ENCODE assay signal across 28 mouse cellular contexts in genomic region chr3:146135417-146135816, GRCm38 (mm10). TPM values are rescaled to one million over a fixed set of nuclear protein-coding genes. Genes with fewer than 3 reads are reported as not detected.
DNase-seq lines count a peak whose midpoint lies in the region; ATAC-seq and TF ChIP-seq lines count a peak whose summit lies in the region.
"Had no signal": no experiment of that assay in that cellular context is flagged by ENCODE, and none has a peak within 500 bp of the region (broad histone marks: within the 10 kb centered on the region; RNA-seq: fewer than 3 reads in every experiment).

No protein-coding gene starts in this region.

- no peak for TF ChIP-seq POLR2A in CH12.LX (IDR thresholded peaks at IDR 0.05; ENCODE audit: low read depth, low read length)
- TF ChIP-seq POLR2A in bone marrow macrophage, adult 2 months (IDR thresholded peaks at IDR 0.05; ENCODE audit: borderline replicate concordance, low read depth, low read length), result no peak

- peaks cover 12% of the 10 kb centered on the region for H3K9me3 ChIP-seq in CH12.LX (replicated peaks; ENCODE audit: low read length)
- no peaks in the 10 kb centered on the region for H3K9me3 ChIP-seq in forebrain, embryonic 11.5 days (ENCODE audit: control insufficient read depth, low read length)
- H3K9me3 ChIP-seq in forebrain, embryonic 16.5 days (ENCODE audit: control insufficient read depth, low read length), result no peaks in the 10 kb centered on the region
- no peaks in the 10 kb centered on the region for H3K9me3 ChIP-seq in midbrain, embryonic 13.5 days
- H3K9me3 ChIP-seq: embryonic facial prominence, embryonic 12.5 days; forebrain, embryonic 12.5 days; G1E had no signal

- in situ Hi-C loops in CH12.LX (cut with MboI; ENCODE audit: low pct_ligation_motif_present, low pct_unique_long_range_greater_than_20kb, low sequenced_read_pairs), result loop anchor here (5.0 kb wide), 1 partner anchor 42 kb away; no protein-coding TSS in a partner anchor

- dilution Hi-C loops in CH12.LX (cut with MboI; ENCODE audit: extremely low pct_ligation_motif_present, extremely low pct_unique_long_range_greater_than_20kb, low sequenced_read_pairs), result no loop called here

- peak overlapping the region; percentile 27; the same call in 1 of the 2 replicates for H3K27ac ChIP-seq in CH12.LX (ENCODE audit: insufficient read depth, low read depth)
- peak overlapping the region; percentile 46 for H3K27ac ChIP-seq in bone marrow macrophage, adult 2 months (ENCODE audit: insufficient read depth, low read depth, low read length)
- no peak overlapping the region for H3K27ac ChIP-seq in forebrain, embryonic 11.5 days (ENCODE audit: low read depth, low read length)
- H3K27ac ChIP-seq in forebrain, embryonic 16.5 days (ENCODE audit: low read length), result no peak overlapping the region
- H3K27ac ChIP-seq in midbrain, embryonic 13.5 days, result no peak overlapping the region
- H3K27ac ChIP-seq: embryonic facial prominence, embryonic 10.5 days; embryonic facial prominence, embryonic 12.5 days; forebrain, embryonic 12.5 days had no signal

- H3K4me3 ChIP-seq in CH12.LX (replicated peaks in 1 of 3; ENCODE audit: low read depth in 2 of 3, low read length in 2 of 3, poor library complexity in 1 of 3), result no peak overlapping the region
- H3K4me3 ChIP-seq in bone marrow macrophage, adult 2 months (ENCODE audit: insufficient read depth, low read length), result no peak overlapping the region
- no peak overlapping the region for H3K4me3 ChIP-seq in forebrain, embryonic 11.5 days (ENCODE audit: low read depth, low read length)
- no peak overlapping the region for H3K4me3 ChIP-seq in forebrain, embryonic 16.5 days (replicated peaks; ENCODE audit: low read length)
- H3K4me3 ChIP-seq in midbrain, embryonic 13.5 days (replicated peaks), result no peak overlapping the region
- H3K4me3 ChIP-seq: embryonic facial prominence, embryonic 10.5 days; embryonic facial prominence, embryonic 12.5 days; forebrain, embryonic 12.5 days had no signal

- no peaks in the 10 kb centered on the region for H3K27me3 ChIP-seq in CH12.LX (replicated peaks)
- no peaks in the 10 kb centered on the region for H3K27me3 ChIP-seq in forebrain, embryonic 11.5 days (ENCODE audit: control insufficient read depth, insufficient read depth, low read length)
- H3K27me3 ChIP-seq in forebrain, embryonic 16.5 days (replicated peaks; ENCODE audit: control insufficient read depth, insufficient read depth, low read length), result no peaks in the 10 kb centered on the region
- no peaks in the 10 kb centered on the region for H3K27me3 ChIP-seq in midbrain, embryonic 13.5 days
- H3K27me3 ChIP-seq: embryonic facial prominence, embryonic 12.5 days; forebrain, embryonic 12.5 days; Patski had no signal

- no peak overlapping the region for H3K9ac ChIP-seq in CH12.LX (ENCODE audit: insufficient read depth, low read depth)
- no peak overlapping the region for H3K9ac ChIP-seq in forebrain, embryonic 11.5 days (ENCODE audit: low read length)
- H3K9ac ChIP-seq in forebrain, embryonic 16.5 days (replicated peaks; ENCODE audit: low read depth, low read length), result no peak overlapping the region
- H3K9ac ChIP-seq in midbrain, embryonic 13.5 days (replicated peaks), result no peak overlapping the region
- H3K9ac ChIP-seq: embryonic facial prominence, embryonic 12.5 days; forebrain, embryonic 12.5 days; forebrain, postnatal 0 days had no signal

- peak; percentile 68 for ATAC-seq in granulocyte monocyte progenitor cell, adult 5-6 weeks (replicated peaks; ENCODE audit: poor library complexity, severe bottlenecking)
- ATAC-seq in megakaryocyte progenitor cell, adult 5-6 weeks (replicated peaks; ENCODE audit: poor library complexity), result peak; percentile 42
- no peak for ATAC-seq in forebrain, embryonic 11.5 days (replicated peaks; ENCODE audit: low FRiP score)
- ATAC-seq in forebrain, embryonic 16.5 days, result no peak
- no peak for ATAC-seq in midbrain, embryonic 13.5 days
- ATAC-seq: activated CD4-positive, CD25-positive, alpha-beta regulatory T cell, adult 4 months; forebrain, embryonic 14.5 days; forebrain, postnatal 0 days; Patski had no signal

- 86% methylated on average over 2 of the region's 2 CpGs for WGBS in forebrain, embryonic 11.5 days
- 100% methylated on average over 2 of the region's 2 CpGs for WGBS in forebrain, embryonic 16.5 days
- whole genome bisulfite sequencing in midbrain, embryonic 13.5 days, result 85% methylated on average over 2 of the region's 2 CpGs

- H3K36me3 ChIP-seq in CH12.LX (replicated peaks in 1 of 2; ENCODE audit: control insufficient read depth in 1 of 2, insufficient read depth in 1 of 2, low read length in 1 of 2), result peaks cover 4 to 19% of the 10 kb centered on the region in 2 experiments
- H3K36me3 ChIP-seq in forebrain, embryonic 11.5 days (ENCODE audit: control insufficient read depth, insufficient read depth, low read length), result no peaks in the 10 kb centered on the region
- H3K36me3 ChIP-seq in forebrain, embryonic 16.5 days (ENCODE audit: control insufficient read depth, insufficient read depth), result no peaks in the 10 kb centered on the region
- H3K36me3 ChIP-seq in midbrain, embryonic 13.5 days, result no peaks in the 10 kb centered on the region
- H3K36me3 ChIP-seq: embryonic facial prominence, embryonic 12.5 days; forebrain, embryonic 12.5 days; G1E had no signal

- peak overlapping the region; percentile 33; the same call in 1 of the 2 replicates for H3K4me2 ChIP-seq in CH12.LX (ENCODE audit: insufficient read depth, low read depth, poor library complexity, severe bottlenecking)
- no peak overlapping the region for H3K4me2 ChIP-seq in forebrain, embryonic 11.5 days (ENCODE audit: low read depth, low read length, severe bottlenecking)
- no peak overlapping the region for H3K4me2 ChIP-seq in forebrain, embryonic 16.5 days (ENCODE audit: low read length)
- H3K4me2 ChIP-seq in midbrain, embryonic 13.5 days (replicated peaks), result no peak overlapping the region
- H3K4me2 ChIP-seq: embryonic facial prominence, embryonic 12.5 days; forebrain, embryonic 12.5 days had no signal

- TF ChIP-seq EP300 in CH12.LX (IDR thresholded peaks at IDR 0.05; ENCODE audit: low read length), result no peak

- peak; percentile 22 for DNase-seq in CH12.LX (ENCODE audit: extremely low read depth)
- no peak for DNase-seq in forebrain, embryonic 11.5 days (ENCODE audit: low spot score)
- DNase-seq in urinary bladder, postnatal 10 days (ENCODE audit: low spot score), result no peak
- DNase-seq: adrenal gland, adult 8-10 months; adrenal gland, postnatal 14 days; adrenal gland, postnatal 36 days; cerebellum, adult 11 months; cerebellum, adult 18-20 months; cerebellum, adult 8-10 months; cerebellum, adult 9-11 months; cerebellum, postnatal 14 days; cerebellum, postnatal 36 days; forebrain, postnatal 0 days had no signal

- H3K79me2 ChIP-seq in CH12.LX (replicated peaks; ENCODE audit: control insufficient read depth, extremely low read depth, insufficient read depth, poor library complexity, severe bottlenecking), result no peaks in the 10 kb centered on the region

- no peak for TF ChIP-seq CTCF in CH12.LX (conservative IDR thresholded peaks at IDR 0.05 in 1 of 2, IDR thresholded peaks at IDR 0.05 in 1 of 2; ENCODE audit: low read depth in 2 of 2, low read length in 2 of 2)
- no peak for TF ChIP-seq CTCF in bone marrow macrophage, adult 2 months (IDR thresholded peaks at IDR 0.05; ENCODE audit: low read depth, low read length)

- H3K4me1 ChIP-seq in CH12.LX (ENCODE audit: control insufficient read depth in 1 of 2, insufficient read depth in 2 of 2), result peaks cover 17 to 38% of the 10 kb centered on the region in 2 experiments
- peaks cover 16% of the 10 kb centered on the region for H3K4me1 ChIP-seq in bone marrow macrophage, adult 2 months (ENCODE audit: control insufficient read depth, insufficient read depth, low read length)
- H3K4me1 ChIP-seq in forebrain, embryonic 11.5 days (replicated peaks; ENCODE audit: control insufficient read depth, insufficient read depth, low read length), result no peaks in the 10 kb centered on the region
- H3K4me1 ChIP-seq in forebrain, embryonic 16.5 days (replicated peaks; ENCODE audit: control insufficient read depth, insufficient read depth, low read length), result no peaks in the 10 kb centered on the region
- no peaks in the 10 kb centered on the region for H3K4me1 ChIP-seq in midbrain, embryonic 13.5 days (replicated peaks)
- H3K4me1 ChIP-seq: embryonic facial prominence, embryonic 10.5 days; embryonic facial prominence, embryonic 12.5 days; forebrain, embryonic 12.5 days had no signal

- TF ChIP-seq RAD21 in CH12.LX (IDR thresholded peaks at IDR 0.05; ENCODE audit: low read depth, low read length), result no peak

RNA-seq across cellular contexts. Expression of gene Mcoln2, which starts 14.2 kb away (rescaled TPM):
- total RNA-seq in CH12.LX (2012; rRNA removed), result 32.0 and 43.8 TPM in 2 replicates
- total RNA-seq in CH12.LX (2014; rRNA removed), result 31.0 and 35.8 TPM in 2 replicates
- 34.9 and 35.1 TPM in 2 replicates for polyA plus RNA-seq in CH12.LX (2012; ENCODE audit: insufficient read length, low read depth)
- 33.5 and 35.3 TPM in 2 replicates for polyA plus RNA-seq in bone marrow macrophage, adult 2 months (2012; ENCODE audit: insufficient read depth, insufficient read length, missing spikeins)
- 0.75 TPM in 1 of 2 replicates, not detected in the other for total RNA-seq in granulocyte monocyte progenitor cell, adult 5-6 weeks (2014; fragmentation: Nextera tagmentation)
- total RNA-seq in granulocyte monocyte progenitor cell, adult 5-6 weeks (2017), result 0.52 and 4.1 TPM in 2 replicates
- 0.32 and 2.0 TPM in 2 replicates for total RNA-seq in megakaryocyte progenitor cell, adult 5-6 weeks (2015)
- 2.1 and 4.0 TPM in 2 replicates for total RNA-seq in megakaryocyte progenitor cell, adult 5-6 weeks (2017)
- polyA plus RNA-seq in forebrain, embryonic 11.5 days (2014; fragmentation: Nextera tagmentation; extraction: Ambion mirVana), result 0.11 and 0.27 TPM in 2 replicates
- polyA plus RNA-seq in forebrain, embryonic 16.5 days (2015; fragmentation: Nextera tagmentation; extraction: Ambion mirVana), result 0.10 TPM in 1 of 2 replicates, not detected in the other
- 0.22 and 0.35 TPM in 2 replicates for polyA plus RNA-seq in midbrain, embryonic 13.5 days (2015; fragmentation: Nextera tagmentation; extraction: Ambion mirVana)
- total RNA-seq: adrenal gland, postnatal 36 days had no signal
- polyA plus RNA-seq: cortical plate, adult 2 months; G1E had no signal

RNA-seq across cellular contexts. Expression of gene Mcoln3, which starts 18.2 kb away (rescaled TPM):
- 7.2 and 11.3 TPM in 2 replicates for total RNA-seq in CH12.LX (2012; rRNA removed)
- total RNA-seq in CH12.LX (2014; rRNA removed), result 5.3 and 6.4 TPM in 2 replicates
- 5.2 and 7.2 TPM in 2 replicates for polyA plus RNA-seq in CH12.LX (2012; ENCODE audit: insufficient read length, low read depth)
- 4.7 and 6.5 TPM in 2 replicates for polyA plus RNA-seq in bone marrow macrophage, adult 2 months (2012; ENCODE audit: insufficient read depth, insufficient read length, missing spikeins)
- not detected in 2 replicates for total RNA-seq in granulocyte monocyte progenitor cell, adult 5-6 weeks (2014; fragmentation: Nextera tagmentation)
- total RNA-seq in granulocyte monocyte progenitor cell, adult 5-6 weeks (2017), result not detected in 2 replicates
- 0.07 TPM in 1 of 2 replicates, not detected in the other for total RNA-seq in megakaryocyte progenitor cell, adult 5-6 weeks (2015)
- 0.21 and 0.44 TPM in 2 replicates for total RNA-seq in megakaryocyte progenitor cell, adult 5-6 weeks (2017)
- polyA plus RNA-seq in forebrain, embryonic 11.5 days (2014; fragmentation: Nextera tagmentation; extraction: Ambion mirVana), result 3.7 and 4.8 TPM in 2 replicates
- 0.18 and 0.34 TPM in 2 replicates for polyA plus RNA-seq in forebrain, embryonic 16.5 days (2015; fragmentation: Nextera tagmentation; extraction: Ambion mirVana)
- 0.95 and 0.96 TPM in 2 replicates for polyA plus RNA-seq in midbrain, embryonic 13.5 days (2015; fragmentation: Nextera tagmentation; extraction: Ambion mirVana)
- total RNA-seq: adrenal gland, adult 18-20 months; adrenal gland, postnatal 14 days; adrenal gland, postnatal 36 days; G1E had no signal
- polyA plus RNA-seq: C2C12; cortical plate, adult 2 months; G1E had no signal

RNA-seq across cellular contexts. Expression of gene Wdr63, which starts 27.5 kb away (rescaled TPM):
- total RNA-seq in CH12.LX (2012; rRNA removed), result not detected in 2 replicates
- total RNA-seq in CH12.LX (2014; rRNA removed), result not detected in 2 replicates
- not detected in 2 replicates for polyA plus RNA-seq in CH12.LX (2012; ENCODE audit: insufficient read length, low read depth)
- not detected in 2 replicates for polyA plus RNA-seq in bone marrow macrophage, adult 2 months (2012; ENCODE audit: insufficient read depth, insufficient read length, missing spikeins)
- total RNA-seq in granulocyte monocyte progenitor cell, adult 5-6 weeks (2014; fragmentation: Nextera tagmentation), result not detected in 2 replicates
- total RNA-seq in granulocyte monocyte progenitor cell, adult 5-6 weeks (2017), result not detected in 2 replicates
- not detected in 2 replicates for total RNA-seq in megakaryocyte progenitor cell, adult 5-6 weeks (2015)
- not detected in 2 replicates for total RNA-seq in megakaryocyte progenitor cell, adult 5-6 weeks (2017)
- polyA plus RNA-seq in forebrain, embryonic 11.5 days (2014; fragmentation: Nextera tagmentation; extraction: Ambion mirVana), result 0.09 TPM in 1 of 2 replicates, not detected in the other
- polyA plus RNA-seq in forebrain, embryonic 16.5 days (2015; fragmentation: Nextera tagmentation; extraction: Ambion mirVana), result 0.62 and 0.92 TPM in 2 replicates
- 0.14 and 0.57 TPM in 2 replicates for polyA plus RNA-seq in midbrain, embryonic 13.5 days (2015; fragmentation: Nextera tagmentation; extraction: Ambion mirVana)
- total RNA-seq: adrenal gland, adult 18-20 months; adrenal gland, adult 8-10 months; G1E had no signal
- polyA plus RNA-seq: activated CD4-positive, CD25-positive, alpha-beta regulatory T cell, adult 4 months; G1E had no signal

Comparison
In these comparisons a context has a peak if more than half of its experiments do, and no peak if none do; other contexts are left out.
1. H3K27ac ChIP-seq: peak in CH12.LX (single experiment) and bone marrow macrophage, adult 2 months (single experiment); none in forebrain, embryonic 11.5 days (single experiment), forebrain, embryonic 16.5 days (single experiment) and midbrain, embryonic 13.5 days (single experiment).
2. ATAC-seq: peak in granulocyte monocyte progenitor cell, adult 5-6 weeks (single experiment) and megakaryocyte progenitor cell, adult 5-6 weeks (single experiment); none in forebrain, embryonic 11.5 days (single experiment), forebrain, embryonic 16.5 days (single experiment) and midbrain, embryonic 13.5 days (single experiment).
3. RNA of gene Mcoln2, which starts 14.2 kb away (polyA plus RNA-seq): 33.5 to 35.3 TPM in bone marrow macrophage, adult 2 months and 34.9 to 35.1 TPM in CH12.LX; 0.22 to 0.35 TPM in midbrain, embryonic 13.5 days, 0.11 to 0.27 TPM in forebrain, embryonic 11.5 days and 0.10 TPM in forebrain, embryonic 16.5 days; every median in the first group is over 10 times any median in the second.